Mouse (Mus musculus): ENCODE measurements around the gene Fam163b.

Fam163b gene

DNA sequence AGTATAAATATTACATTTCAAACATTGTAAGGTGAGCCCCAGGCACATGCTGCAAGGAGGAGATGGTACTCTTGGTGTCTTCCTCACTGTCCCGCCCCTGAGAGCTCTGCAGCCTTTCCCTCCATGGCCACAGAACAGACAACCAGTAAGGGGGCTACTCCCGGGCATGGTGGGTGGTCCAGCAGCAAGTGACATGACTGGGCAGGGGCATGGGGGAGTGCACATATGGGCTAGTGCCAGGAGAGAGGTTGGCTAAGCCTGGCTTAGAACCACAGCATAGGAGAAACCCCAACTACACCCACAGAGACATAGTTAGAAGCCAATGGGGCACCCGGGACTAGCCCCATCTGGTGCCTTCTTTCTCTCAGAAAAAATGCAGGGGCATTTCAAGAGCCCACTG lies 6.0 kb downstream of the Fam163b start:
- in situ Hi-C loops (cut with MboI, MseI): no loop called here

DNA sequence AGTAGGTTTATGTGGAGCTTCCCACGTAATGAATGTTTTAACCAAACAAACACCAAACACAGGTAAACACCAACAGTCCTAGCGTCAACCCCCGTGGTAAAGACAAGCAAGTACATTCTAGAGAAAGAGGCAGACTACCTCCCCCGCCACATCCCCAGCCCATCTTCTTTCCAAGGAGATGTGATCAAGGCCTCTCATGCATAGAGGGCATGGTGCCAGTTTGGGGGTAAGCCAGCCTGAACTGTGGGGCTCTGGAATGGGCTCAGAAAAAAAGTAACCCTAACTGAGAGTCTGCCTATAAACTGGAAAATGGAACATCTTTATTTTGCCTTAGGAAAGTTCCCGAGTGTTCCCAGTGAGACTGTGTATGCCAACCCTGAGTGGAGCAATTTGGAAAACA lies 6.4 kb downstream of the Fam163b start:
- in situ Hi-C loops (cut with MboI, MseI): no loop called here

DNA sequence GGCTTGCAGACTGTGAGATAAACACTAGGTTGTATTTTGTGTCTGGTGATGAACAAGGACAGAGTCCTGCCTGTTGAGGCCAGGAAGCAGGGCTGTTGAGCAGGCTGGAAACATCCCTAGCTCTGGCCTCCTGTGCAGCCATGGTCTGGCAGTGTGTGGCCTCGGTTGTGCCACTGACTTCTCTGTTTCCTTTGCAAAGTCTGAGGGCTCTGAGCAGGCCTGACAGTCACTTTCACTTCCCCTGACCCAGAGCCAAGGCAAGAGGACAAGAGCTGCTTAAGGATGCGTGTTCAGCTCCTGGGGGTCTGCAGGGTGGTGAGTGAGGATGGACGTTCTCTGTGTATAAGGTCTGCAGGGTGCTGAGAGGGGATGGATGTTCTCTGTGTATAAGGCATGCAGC lies 13.3 kb downstream of the Fam163b start:
- in situ Hi-C loops (cut with MboI, MseI): loop anchor here (10.0 kb wide), 1 partner anchor 106 kb away; no protein-coding TSS in a partner anchor

GRCm38 (mm10) chr2:27126496-27126895 lies 15.8 kb downstream of the Fam163b start:
- in situ Hi-C loops (cut with MboI, MseI): loop anchor here (10.0 kb wide), 1 partner anchor 108 kb away; no protein-coding TSS in a partner anchor

- in situ Hi-C loops (cut with MboI, MseI): loop anchor here (10.0 kb wide), 1 partner anchor 109 kb away; no protein-coding TSS in a partner anchor
Observed at GRCm38 (mm10) chr2:27125979-27126378, 16.3 kb downstream of the Fam163b start.

GRCm38 (mm10) chr2:27123121-27123520 lies 19.2 kb downstream of the Fam163b start:
- in situ Hi-C loops (cut with MboI, MseI): loop anchor here (10.0 kb wide), 1 partner anchor 112 kb away; no protein-coding TSS in a partner anchor

DNA sequence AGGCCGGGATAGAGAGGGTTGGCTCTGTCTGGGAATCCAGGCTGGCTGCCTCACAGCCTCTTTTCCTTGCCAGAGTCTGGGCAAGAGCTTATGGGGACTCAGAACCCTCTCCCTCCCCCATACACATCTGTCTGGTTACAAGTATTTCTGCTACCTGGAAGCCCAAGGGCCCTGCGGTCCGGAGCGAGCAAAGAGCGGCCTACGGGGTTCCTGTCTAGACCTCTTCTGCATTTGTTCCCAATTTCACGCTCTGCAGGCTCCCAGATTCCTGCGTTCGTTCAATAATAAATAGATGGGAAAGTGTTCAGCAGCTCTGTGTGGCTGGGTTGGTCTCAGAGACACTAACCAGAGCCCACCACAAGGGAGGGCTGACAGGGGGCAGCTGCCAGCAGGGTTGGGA lies 19.7 kb downstream of the Fam163b start:
- in situ Hi-C loops (cut with MboI, MseI): loop anchor here (10.0 kb wide), 1 partner anchor 112 kb away; no protein-coding TSS in a partner anchor

GRCm38 (mm10) chr2:27121626-27122355 lies 20.5 kb downstream of the Fam163b start:
- in situ Hi-C loops (cut with MboI, MseI): loop anchor here (10.0 kb wide), 1 partner anchor 113 kb away; no protein-coding TSS in a partner anchor

GRCm38 (mm10) chr2:27120241-27120641 lies 22.1 kb downstream of the Fam163b start:
- in situ Hi-C loops (cut with MboI, MseI): loop anchor here (10.0 kb wide), 1 partner anchor 115 kb away; no protein-coding TSS in a partner anchor

DNA sequence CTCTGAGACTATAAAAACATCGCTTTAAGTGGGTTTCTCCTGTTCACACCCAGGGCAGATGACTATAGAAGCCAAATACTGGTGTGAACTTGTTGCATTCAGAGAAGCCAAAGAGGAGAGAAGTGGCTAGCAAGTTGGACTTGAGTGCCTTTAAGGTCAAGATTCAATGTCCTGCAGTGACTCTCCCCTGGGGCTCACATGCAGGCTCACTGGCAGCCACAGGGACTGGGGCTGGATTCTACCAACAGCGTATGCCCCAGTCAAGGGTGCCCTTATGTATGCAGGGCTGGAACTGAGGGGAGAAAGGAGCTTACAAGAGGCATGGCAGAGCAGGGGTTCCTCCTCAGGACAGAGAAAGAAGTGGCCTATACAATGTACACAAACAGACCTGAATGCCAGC lies 22.5 kb downstream of the Fam163b start:
- in situ Hi-C loops (cut with MboI, MseI): loop anchor here (10.0 kb wide), 1 partner anchor 115 kb away; no protein-coding TSS in a partner anchor

DNA sequence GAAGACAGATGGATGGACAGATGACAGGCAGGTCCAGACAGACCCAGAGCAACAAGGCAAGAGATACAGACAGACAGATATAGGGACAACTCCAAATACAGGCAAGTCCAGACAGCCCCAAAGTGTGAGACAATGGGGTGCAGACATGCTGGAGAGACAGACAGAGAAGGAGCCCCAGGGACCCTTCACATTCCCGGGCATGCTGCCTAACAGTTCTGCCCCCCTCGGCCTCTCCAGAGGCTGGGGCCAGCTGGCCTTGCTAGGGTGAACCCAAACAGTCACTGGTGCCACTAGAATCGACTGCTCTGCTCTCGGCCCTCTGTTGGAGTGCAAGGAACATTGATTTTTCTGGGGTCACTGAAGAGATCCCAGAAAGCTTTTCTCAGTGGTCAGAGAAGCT lies 23.8 kb downstream of the Fam163b start:
- in situ Hi-C loops (cut with MboI, MseI): no loop called here

DNA sequence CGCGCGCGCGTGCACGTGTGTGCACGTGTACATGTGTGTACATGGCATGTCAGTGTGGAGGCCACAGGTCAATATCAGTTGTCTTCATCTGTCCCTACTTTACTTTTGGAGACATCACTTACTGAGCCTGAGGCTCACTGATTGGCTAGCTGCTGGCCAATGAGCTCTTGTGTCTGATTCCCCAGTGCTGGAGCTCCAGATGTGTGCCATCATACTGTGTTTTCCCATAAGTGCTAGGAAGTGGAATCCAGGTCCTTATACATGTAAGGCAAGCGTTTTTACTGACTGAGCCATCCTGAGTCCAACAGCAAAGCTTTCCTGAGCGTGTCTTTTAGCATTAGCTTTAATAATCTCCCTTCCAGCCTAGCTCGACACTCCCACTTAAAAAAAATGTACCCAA lies 28.1 kb downstream of the Fam163b start:
- in situ Hi-C loops (cut with MboI, MseI): no loop called here

GRCm38 (mm10) chr2:27112585-27112984 lies 29.7 kb downstream of the Fam163b start:
- in situ Hi-C loops (cut with MboI, MseI): no loop called here

- in situ Hi-C loops (cut with MboI, MseI): no loop called here
Observed at GRCm38 (mm10) chr2:27109052-27109451, 33.2 kb downstream of the Fam163b start.

- in situ Hi-C loops (cut with MboI, MseI): no loop called here
Observed at GRCm38 (mm10) chr2:27108144-27108543, 34.1 kb downstream of the Fam163b start.

DNA sequence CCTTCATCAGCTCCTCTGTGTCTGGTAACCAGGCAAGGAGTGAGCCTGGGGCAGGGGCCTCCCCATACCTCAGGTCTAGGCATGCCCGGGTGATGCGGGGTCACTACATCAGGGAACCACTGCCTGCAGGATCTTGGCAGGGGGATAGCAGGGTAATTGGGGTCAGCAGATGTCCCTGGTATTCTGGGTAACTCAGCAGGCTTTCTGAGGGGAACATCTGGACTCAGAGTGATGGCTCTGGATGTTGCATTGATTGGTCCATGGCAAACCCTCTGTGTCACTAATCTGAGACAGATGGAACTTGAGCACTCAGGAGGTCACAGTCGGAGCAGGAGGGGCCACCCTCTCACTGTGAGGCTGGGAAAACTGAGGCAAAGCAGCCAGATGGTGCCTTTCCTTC lies 35.5 kb downstream of the Fam163b start:
- in situ Hi-C loops (cut with MboI, MseI): no loop called here

DNA sequence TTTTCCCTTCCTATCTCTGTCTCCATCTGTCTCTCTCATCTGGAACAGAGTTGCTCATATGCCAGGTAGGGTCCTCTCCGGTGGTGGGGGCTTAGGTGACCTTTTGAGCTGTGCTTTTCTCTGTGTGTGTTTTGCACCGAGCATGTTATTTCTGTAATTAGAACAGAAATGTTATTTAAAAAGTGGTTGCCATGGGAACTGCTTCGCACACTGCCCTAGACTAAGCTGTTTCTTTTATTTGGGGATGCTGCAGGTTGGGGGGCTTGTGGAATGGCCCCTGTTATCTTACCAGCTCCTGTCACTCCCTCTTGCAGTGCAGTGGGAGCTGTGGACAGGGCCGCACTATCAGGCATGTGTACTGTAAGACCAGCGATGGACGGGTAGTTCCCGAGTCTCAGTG lies 38.7 kb downstream of the Fam163b start:
- in situ Hi-C loops (cut with MboI, MseI): no loop called here

GRCm38 (mm10) chr2:27097776-27098175 lies 44.5 kb downstream of the Fam163b start:
- in situ Hi-C loops (cut with MboI, MseI): no loop called here

- in situ Hi-C loops (cut with MboI, MseI): no loop called here
Observed at GRCm38 (mm10) chr2:27097241-27097656, 45.0 kb downstream of the Fam163b start.

DNA sequence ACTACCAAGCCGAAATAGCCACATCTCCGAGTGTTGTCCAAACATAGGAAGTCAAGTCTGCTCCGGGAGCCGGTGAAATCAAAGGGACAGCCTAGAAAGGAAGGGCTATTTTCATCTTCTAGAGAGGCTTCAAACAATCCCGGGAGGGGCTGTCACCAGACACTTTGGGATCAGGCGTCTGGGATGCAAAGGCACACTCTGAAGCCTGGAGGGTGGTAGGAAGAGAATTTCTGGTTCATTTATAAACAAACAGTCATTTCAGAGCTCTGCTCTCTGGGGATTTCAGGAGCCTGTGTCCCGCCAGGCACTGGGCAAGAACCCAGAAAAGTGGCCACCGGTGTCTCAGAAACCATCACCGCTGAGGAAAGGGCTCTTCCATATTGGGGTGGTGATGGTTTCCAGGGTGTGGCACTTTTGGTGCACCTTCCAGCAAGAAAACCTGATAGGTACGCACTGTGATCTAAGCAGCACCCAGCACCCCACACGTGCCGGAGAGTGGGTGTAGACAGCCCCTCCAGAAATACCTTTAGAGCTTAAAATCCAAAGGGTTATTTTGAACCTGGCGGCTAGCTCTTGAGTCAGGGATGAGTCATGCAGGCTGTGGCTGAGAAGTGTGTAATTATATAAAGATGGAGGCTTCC lies 45.8 kb downstream of the Fam163b start:
- in situ Hi-C loops (cut with MboI, MseI): no loop called here

GRCm38 (mm10) chr2:27095178-27095577 lies 47.1 kb downstream of the Fam163b start:
- in situ Hi-C loops (cut with MboI, MseI): no loop called here

DNA sequence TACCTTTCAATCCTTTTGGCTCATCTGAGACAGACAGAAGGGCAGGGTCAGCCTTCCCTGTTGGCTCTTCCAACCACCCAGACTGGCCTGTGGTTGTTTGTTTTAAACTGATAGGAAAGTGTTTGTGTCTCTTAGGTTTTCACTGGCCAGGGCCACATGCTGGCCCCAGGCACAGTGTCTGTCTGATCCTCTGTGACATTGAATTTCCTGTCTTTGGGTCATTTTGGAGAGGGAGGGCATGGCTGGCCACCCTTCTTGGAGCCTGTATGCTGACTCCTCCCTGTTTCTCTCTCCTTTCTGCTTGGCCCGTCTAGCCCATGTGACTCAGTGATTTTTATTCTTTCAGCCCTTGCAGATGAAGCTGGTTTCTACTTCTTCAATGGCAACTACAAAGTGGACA lies 53.1 kb downstream of the Fam163b start:
- in situ Hi-C loops (cut with MboI, MseI): loop anchor here (10.0 kb wide), 1 partner anchor 914 kb away; no protein-coding TSS in a partner anchor

DNA sequence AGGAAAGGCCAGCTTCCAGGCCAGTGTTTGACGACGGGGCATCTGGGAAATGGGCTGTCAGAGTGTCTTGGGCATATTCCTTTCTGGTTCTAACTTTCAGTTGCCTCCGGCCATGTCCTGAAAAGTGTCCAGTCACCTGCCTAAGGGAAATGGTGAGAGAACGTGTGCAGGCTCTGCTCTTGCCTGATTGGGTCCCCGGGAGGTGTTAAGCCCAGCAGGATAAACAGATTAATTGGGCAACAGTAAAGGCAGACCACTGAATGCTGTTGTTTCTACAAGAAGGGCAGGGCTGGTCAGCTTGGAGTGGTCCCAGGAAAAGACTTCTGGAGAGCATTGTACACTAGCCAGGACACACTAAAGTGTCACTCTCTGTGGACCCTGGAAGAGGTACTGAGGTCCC lies 53.6 kb downstream of the Fam163b start:
- in situ Hi-C loops (cut with MboI, MseI): loop anchor here (10.0 kb wide), 1 partner anchor 914 kb away; no protein-coding TSS in a partner anchor
